Mouse (Mus musculus) myocyte (in vitro differentiated cells): Measurements from ENCODE around the gene Tesk2. TPM values are rescaled to one million over a fixed set of nuclear protein-coding genes. Genes with fewer than 3 reads are reported as not detected.
"Not testable (repeated sequence)": the region's sequence is repeated elsewhere in the genome, so short reads cannot be mapped to it uniquely, and the experiment has no call there.

Source experiments
- H3K27me3 ChIP-seq: one replicate; pipeline ENCODE4 v1.6.1; 2011; ENCODE audit not compliant: control insufficient read depth, insufficient read depth, insufficient read length
- H3K36me3 ChIP-seq: one replicate; pipeline ENCODE4 v1.6.1; 2011; ENCODE audit not compliant: control insufficient read depth, insufficient read depth
- H3K4me2 ChIP-seq: one replicate; pipeline ENCODE4 v1.6.1; 2011; ENCODE audit warnings: low read depth, control low read depth
- H3K4me3 ChIP-seq: one replicate; pipeline ENCODE4 v1.5.1; 2011; ENCODE audit warnings: mild to moderate bottlenecking, control low read depth, moderate library complexity
- H3K79me2 ChIP-seq: one replicate; pipeline ENCODE4 v1.6.1; 2011; ENCODE audit not compliant: control insufficient read depth, insufficient read depth
- H3ac ChIP-seq: one replicate; pipeline ENCODE4 v1.6.1; 2011; ENCODE audit not compliant: control insufficient read depth, insufficient read length
- CEBPB ChIP-seq: IDR thresholded peaks from 2 replicates; pipeline ENCODE4 v1.6.1; 2011; ENCODE audit warnings: mild to moderate bottlenecking, moderate library complexity; ENCODE audit not compliant: poor library complexity, insufficient read depth, severe bottlenecking
- E2F4 ChIP-seq: IDR thresholded peaks from one replicate; pipeline ENCODE4 v1.6.1; 2011; ENCODE audit warnings: mild to moderate bottlenecking, control low read depth, moderate library complexity; ENCODE audit not compliant: insufficient read depth
- MAX ChIP-seq: IDR thresholded peaks from one replicate; pipeline ENCODE4 v1.6.1; 2011; ENCODE audit warnings: low read depth, mild to moderate bottlenecking, control low read depth
- MYOD1 ChIP-seq, 3 experiments: IDR thresholded peaks; one replicate each; pipeline ENCODE4 v1.6.1; 2011; ENCODE audit warnings: control low read depth in 2 of 3, low read depth in 2 of 3, mild to moderate bottlenecking in 2 of 3, moderate library complexity in 1 of 3; ENCODE audit not compliant: insufficient read length in 2 of 3, control insufficient read depth in 1 of 3
- MYOG ChIP-seq, 3 experiments: IDR thresholded peaks; one replicate each; pipeline ENCODE4 v1.6.1; 2011; ENCODE audit warnings: control low read depth in 2 of 3, low read depth in 2 of 3, mild to moderate bottlenecking in 2 of 3; ENCODE audit not compliant: insufficient read length in 2 of 3, control insufficient read depth in 1 of 3, insufficient read depth in 1 of 3
- POLR2A ChIP-seq: IDR thresholded peaks from one replicate; pipeline ENCODE4 v1.6.1; 2011; ENCODE audit warnings: low read depth, mild to moderate bottlenecking, control low read depth, moderate library complexity; ENCODE audit not compliant: insufficient read length
- POLR2AphosphoS2 ChIP-seq: IDR thresholded peaks from one replicate; pipeline ENCODE4 v1.6.1; 2011; ENCODE audit warnings: low read depth, control low read depth; ENCODE audit not compliant: insufficient read length
- REST ChIP-seq: IDR thresholded peaks from one replicate; pipeline ENCODE4 v1.6.1; 2011; ENCODE audit warnings: mild to moderate bottlenecking, control low read depth, moderate library complexity; ENCODE audit not compliant: insufficient read depth, insufficient read length
- SRF ChIP-seq: IDR thresholded peaks from one replicate; pipeline ENCODE4 v1.6.1; 2011; ENCODE audit warnings: low read depth; ENCODE audit not compliant: control insufficient read depth, insufficient read length
- TCF12 ChIP-seq: IDR thresholded peaks from one replicate; pipeline ENCODE4 v1.6.1; 2011; ENCODE audit warnings: mild to moderate bottlenecking, control low read depth; ENCODE audit not compliant: poor library complexity, insufficient read depth, severe bottlenecking
- TCF3 ChIP-seq: IDR thresholded peaks from one replicate; pipeline ENCODE4 v1.6.1; 2011; ENCODE audit warnings: low read depth, control low read depth; ENCODE audit not compliant: insufficient read length
- USF1 ChIP-seq: IDR thresholded peaks from one replicate; pipeline ENCODE4 v1.6.1; 2011; ENCODE audit warnings: low read depth, mild to moderate bottlenecking, control low read depth, moderate library complexity
- polyA plus RNA-seq: library from polyadenylated mRNA; unstranded; fragments of >200 nt; fragmentation: generic; extraction: Trizol; gene quantifications from one replicate; pipeline ENCODE4 v1.2.1, GENCODE M21; 2012; ENCODE audit warnings: missing spikeins

Tesk2 gene
- polyA plus RNA-seq: 3.8 TPM

GRCm38 (mm10) chr4:116720343-116721097, at the start of gene Tesk2:
TSS of gene Tesk2 (plus strand) at chr4:116720948.
- TF ChIP-seq CEBPB: no peak
- no peak for TF ChIP-seq TCF12
- TF ChIP-seq MYOG (IDR thresholded peaks at IDR 0.05; ENCODE audit: control insufficient read depth in 1 of 3, insufficient read depth in 1 of 3, insufficient read length in 2 of 3, low read depth in 2 of 3): no peak
- peak in 1 of 3 experiments; percentile 5 for TF ChIP-seq MYOD1 (IDR thresholded peaks at IDR 0.05; ENCODE audit: control insufficient read depth in 1 of 3, insufficient read length in 2 of 3, low read depth in 2 of 3)
- no peak for TF ChIP-seq REST
- no peak for TF ChIP-seq SRF
- peak; percentile 78 for TF ChIP-seq POLR2AphosphoS2
- TF ChIP-seq USF1: peak; percentile 97
- peak; percentile 24 for TF ChIP-seq E2F4
- peak; percentile 71 for TF ChIP-seq POLR2A
- no peak for TF ChIP-seq TCF3
- no peak for TF ChIP-seq MAX
- Histone ChIP-seq H3K79me2 (peaks cover 23% of the 10 kb centered on the region), H3K36me3 (no peaks in the 10 kb centered on the region), H3ac (peak within 1 kb of the TSS; percentile 9), H3K4me2 (peak within 1 kb of the TSS; percentile 95), H3K4me3 (peak within 1 kb of the TSS; percentile 79), H3K27me3 (no peaks in the 10 kb centered on the region)

- no peaks in the 10 kb centered on the region for H3K27me3 ChIP-seq
- no peak for TF ChIP-seq USF1
- no peak for TF ChIP-seq POLR2AphosphoS2
- no peak for TF ChIP-seq MAX
- peak; percentile 72; the same call in 1 of the 2 replicates for TF ChIP-seq CEBPB
- H3K36me3 ChIP-seq: no peaks in the 10 kb centered on the region
- no peak overlapping the region for H3K4me2 ChIP-seq
- H3K4me3 ChIP-seq: no peak overlapping the region
- H3ac ChIP-seq: no peak overlapping the region
- H3K79me2 ChIP-seq: no peaks in the 10 kb centered on the region
Measured at GRCm38 (mm10) chr4:116672785-116673184, 48.0 kb upstream of the Tesk2 start.

GRCm38 (mm10) chr4:116674761-116675160, 46.0 kb upstream of the Tesk2 start:
- not testable (repeated sequence) for H3K4me3 ChIP-seq, H3ac ChIP-seq, H3K79me2 ChIP-seq, H3K4me2 ChIP-seq, H3K27me3 ChIP-seq, H3K36me3 ChIP-seq

- Histone ChIP-seq H3K4me3 (no peak overlapping the region), H3K27me3 (no peaks in the 10 kb centered on the region)
- TF ChIP-seq CEBPB (no peak), MYOG (IDR thresholded peaks at IDR 0.05; ENCODE audit: control insufficient read depth in 1 of 3, insufficient read depth in 1 of 3, insufficient read length in 2 of 3, low read depth in 2 of 3) (no peak), E2F4 (no peak), REST (no peak), USF1 (no peak), MAX (no peak), POLR2AphosphoS2 (no peak), POLR2A (no peak), SRF (no peak), TCF3 (no peak), TCF12 (no peak), MYOD1 (IDR thresholded peaks at IDR 0.05; ENCODE audit: control insufficient read depth in 1 of 3, insufficient read length in 2 of 3, low read depth in 2 of 3) (no peak)
Measured at GRCm38 (mm10) chr4:116676027-116676426, 44.7 kb upstream of the Tesk2 start.

GRCm38 (mm10) chr4:116677808-116678207, 42.9 kb upstream of the Tesk2 start:
- Histone ChIP-seq H3ac (no peak overlapping the region), H3K27me3 (no peaks in the 10 kb centered on the region), H3K4me2 (no peak overlapping the region), H3K36me3 (no peaks in the 10 kb centered on the region), H3K4me3 (no peak overlapping the region), H3K79me2 (no peaks in the 10 kb centered on the region)
- TF ChIP-seq CEBPB: no peak
- TF ChIP-seq MYOG (IDR thresholded peaks at IDR 0.05; ENCODE audit: control insufficient read depth in 1 of 3, insufficient read depth in 1 of 3, insufficient read length in 2 of 3, low read depth in 2 of 3): no peak
- no peak for TF ChIP-seq POLR2AphosphoS2
- no peak for TF ChIP-seq TCF12
- no peak for TF ChIP-seq USF1
- no peak for TF ChIP-seq E2F4
- TF ChIP-seq MYOD1 (IDR thresholded peaks at IDR 0.05; ENCODE audit: control insufficient read depth in 1 of 3, insufficient read length in 2 of 3, low read depth in 2 of 3): no peak
- no peak for TF ChIP-seq TCF3
- TF ChIP-seq POLR2A: no peak
- no peak for TF ChIP-seq MAX
- no peak for TF ChIP-seq SRF
- no peak for TF ChIP-seq REST

More at GRCm38 (mm10) chr4:116676027-116676426, 44.7 kb upstream of the Tesk2 start:
- Histone ChIP-seq H3ac (no peak overlapping the region), H3K36me3 (no peaks in the 10 kb centered on the region), H3K79me2 (no peaks in the 10 kb centered on the region), H3K4me2 (no peak overlapping the region)
